Mouse (Mus musculus) adrenal gland, adult 2 months (tissue): ENCODE results near the gene Acot7. TPM values are rescaled to one million over a fixed set of nuclear protein-coding genes. Genes with fewer than 3 reads are reported as not detected.

Source experiments
- DNase-seq: peaks from one replicate; pipeline ENCODE4 v3.0.0; 2021
- polyA plus RNA-seq: library from polyadenylated mRNA; depleted of rRNA; stranded (reverse); fragments of >200 nt; gene quantifications from 2 replicates; pipeline ENCODE4 v1.2.3, GENCODE M21; 2012
- total RNA-seq, 2 experiments: library from RNA; stranded (reverse); gene quantifications; 2 replicates each; pipeline ENCODE4 v1.2.3; 2021

The Acot7 gene
- total and polyA plus RNA-seq, 3 experiments = 22.1 to 65.0 (median 43.4) TPM

DNA sequence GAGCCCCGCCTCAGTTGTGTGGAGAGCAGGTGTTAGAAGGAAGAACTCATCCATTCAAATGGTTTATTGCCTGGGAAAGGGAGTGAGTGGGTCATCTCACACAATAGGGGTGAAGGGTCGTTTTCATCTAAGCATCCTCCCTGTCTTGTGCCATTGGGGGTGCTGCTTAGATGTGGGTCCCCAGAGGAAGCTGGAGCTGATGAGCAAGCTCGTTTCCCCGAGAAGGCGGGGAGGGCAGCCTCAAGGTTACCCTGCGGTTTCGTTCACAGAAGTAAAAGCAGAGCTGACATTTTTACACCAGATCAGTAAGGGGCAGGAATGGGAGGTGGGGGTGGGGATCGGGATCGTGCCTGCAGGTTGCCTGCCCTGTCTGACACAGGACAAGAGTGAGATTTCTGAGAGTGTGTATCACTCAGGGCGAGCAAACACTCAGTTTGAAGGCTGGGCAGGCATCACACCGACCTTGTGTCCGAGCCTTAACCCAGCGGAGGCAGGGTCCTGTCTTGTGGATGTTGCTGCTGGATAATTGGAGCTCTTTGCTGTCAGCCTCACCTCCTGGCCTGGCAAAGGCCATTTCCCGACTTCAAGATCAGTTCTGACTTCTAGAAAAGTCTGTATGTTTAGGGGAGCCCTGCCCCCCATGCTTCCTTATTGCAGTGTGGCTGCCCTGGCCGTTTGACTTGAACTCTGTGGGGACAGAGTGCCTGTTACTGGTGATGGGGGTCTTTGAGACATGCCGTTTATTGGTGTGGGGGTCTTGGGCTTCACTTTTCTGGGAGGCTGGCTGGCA is 1.2 kb downstream of the Acot7 start:
- DNase-seq = peak; percentile 69

DNA sequence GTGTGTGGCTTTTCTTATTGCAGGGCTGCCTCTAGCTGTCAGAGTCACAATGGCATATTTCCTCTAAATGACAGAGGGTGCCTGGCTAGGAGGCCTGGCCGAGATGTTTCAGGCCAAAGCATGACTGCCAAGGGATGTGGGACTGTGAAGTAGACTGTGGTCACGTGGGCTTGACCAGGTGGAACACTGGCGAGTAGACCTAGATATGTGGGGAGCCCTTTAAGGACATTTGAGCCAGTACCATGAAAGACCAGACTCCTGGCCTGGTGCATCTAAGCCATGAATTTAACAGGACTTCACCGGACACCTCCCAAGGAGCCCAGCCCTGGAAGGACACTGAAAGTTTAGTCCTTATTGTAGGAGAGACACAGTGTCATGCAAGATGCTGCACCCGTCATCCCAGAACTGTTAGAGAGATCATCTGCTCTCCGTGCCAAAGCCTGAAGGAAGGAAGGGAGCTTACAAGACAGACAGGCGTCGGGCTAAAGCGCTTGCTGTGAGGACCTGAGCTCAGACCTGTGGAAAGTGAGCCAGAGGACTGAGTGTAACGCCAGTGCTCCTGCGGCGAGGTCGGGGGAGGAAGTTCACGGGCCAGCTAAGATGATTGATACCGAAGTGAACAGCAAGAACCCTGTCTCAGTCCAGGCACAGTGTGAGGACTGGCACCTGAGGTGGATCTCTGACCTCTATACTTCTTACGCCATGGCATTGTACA is 2.2 kb downstream of the Acot7 start:
- DNase-seq = no peak

DNA sequence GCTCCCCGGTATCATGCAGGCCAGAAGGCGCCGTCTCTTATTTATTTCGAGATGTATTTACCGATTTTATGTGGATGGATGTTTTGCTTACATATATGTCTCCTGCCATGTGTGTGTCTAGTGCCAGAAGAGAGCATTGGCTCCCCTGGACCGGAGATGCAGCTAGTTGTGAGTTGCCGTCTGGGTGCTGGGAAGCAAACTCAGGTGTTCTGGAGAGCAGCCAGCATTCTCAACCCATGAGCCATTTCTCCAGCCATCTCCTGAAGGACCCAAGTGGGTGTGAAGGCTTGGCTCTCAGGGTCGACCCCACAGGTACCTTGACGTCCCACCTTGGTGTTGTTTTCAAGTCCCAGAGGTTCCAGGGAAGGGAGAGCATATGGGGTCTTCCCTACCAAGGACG is 4.3 kb downstream of the Acot7 start:
- no peak for DNase-seq

DNA sequence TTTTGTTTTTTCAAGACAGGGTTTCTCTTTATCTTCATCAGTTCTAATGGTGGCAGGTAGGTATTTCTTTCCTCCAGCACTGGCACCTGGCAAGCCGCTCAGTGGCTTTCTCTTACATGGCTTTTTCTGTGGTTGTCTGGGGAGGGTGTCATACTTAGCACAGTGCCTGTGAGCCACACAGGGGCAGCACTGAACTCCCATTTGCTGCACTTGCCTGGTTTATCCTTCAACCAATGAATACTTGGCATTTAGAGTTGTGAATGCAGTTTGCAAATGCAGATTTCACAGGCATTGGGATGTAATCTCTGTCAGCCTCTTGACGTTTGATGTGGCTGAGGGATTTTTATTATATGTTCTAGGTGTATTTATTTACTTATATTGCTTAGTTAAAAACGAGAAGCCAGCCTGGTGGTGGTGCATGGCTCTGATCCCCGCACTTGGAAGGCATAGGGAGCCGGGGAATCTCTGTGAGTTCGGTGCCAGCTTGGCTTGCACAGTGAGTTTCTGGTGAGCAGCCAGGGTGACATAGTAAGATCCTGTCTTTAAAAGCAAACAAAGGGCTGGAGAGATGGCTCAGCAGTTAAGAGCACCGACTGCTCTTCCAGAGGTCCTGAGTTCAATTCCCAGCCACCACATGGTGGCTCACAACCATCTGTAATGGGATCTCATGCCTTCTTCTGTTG is 6.6 kb downstream of the Acot7 start:
- DNase-seq = no peak

DNA sequence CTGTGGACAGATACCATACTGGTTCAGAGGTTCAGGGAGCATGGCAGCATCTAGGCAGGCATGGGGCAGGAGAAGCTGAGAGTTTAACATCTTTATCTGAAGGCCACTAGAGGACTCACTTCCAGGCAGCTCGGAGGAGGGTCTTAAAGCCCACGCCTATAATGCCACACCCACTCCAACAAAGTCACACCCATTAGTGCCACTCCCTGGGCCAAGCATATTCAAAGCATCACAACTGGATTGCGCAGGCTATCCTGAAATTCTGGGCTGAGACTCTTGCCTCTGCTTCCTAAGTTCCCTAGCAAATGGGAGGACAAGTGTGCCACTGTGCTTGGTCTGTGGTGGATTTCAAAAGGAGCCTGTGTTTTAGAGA is 7.2 kb downstream of the Acot7 start:
- DNase-seq = no peak

DNA sequence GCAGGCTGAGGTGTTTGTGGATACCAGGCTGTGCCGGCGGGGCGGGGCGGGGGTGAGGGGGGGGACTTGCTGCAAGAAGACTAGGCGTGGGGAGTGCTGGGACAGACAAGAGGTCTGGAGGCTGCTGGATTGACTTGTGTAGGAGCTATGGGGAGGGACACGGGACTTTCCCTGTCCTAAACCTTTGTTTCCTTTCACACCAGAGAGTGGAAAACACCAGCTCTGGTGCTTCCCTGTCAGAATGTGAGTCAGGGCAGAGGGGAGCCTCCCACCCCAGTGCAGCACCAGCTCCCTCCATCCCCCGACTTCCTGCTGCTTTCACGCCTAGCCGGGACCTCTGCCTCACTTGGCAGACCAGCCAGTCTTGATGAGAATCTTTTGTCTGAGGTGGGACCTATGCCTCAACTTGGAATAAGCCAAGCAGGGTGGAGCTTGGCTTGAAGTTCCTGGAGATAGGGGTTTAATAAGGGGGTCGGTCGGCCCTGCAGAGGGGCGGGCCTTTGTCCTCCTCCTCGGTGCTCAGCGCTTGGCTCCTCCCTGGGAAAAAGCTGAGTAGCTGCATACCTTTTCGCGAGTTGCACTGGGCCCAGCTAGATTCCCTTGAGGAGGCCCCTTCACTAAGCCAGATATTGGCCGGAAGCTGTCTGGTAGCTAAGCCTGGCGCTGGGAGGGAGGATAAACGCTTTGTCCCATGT is 7.7 kb downstream of the Acot7 start:
- no peak for DNase-seq

DNA sequence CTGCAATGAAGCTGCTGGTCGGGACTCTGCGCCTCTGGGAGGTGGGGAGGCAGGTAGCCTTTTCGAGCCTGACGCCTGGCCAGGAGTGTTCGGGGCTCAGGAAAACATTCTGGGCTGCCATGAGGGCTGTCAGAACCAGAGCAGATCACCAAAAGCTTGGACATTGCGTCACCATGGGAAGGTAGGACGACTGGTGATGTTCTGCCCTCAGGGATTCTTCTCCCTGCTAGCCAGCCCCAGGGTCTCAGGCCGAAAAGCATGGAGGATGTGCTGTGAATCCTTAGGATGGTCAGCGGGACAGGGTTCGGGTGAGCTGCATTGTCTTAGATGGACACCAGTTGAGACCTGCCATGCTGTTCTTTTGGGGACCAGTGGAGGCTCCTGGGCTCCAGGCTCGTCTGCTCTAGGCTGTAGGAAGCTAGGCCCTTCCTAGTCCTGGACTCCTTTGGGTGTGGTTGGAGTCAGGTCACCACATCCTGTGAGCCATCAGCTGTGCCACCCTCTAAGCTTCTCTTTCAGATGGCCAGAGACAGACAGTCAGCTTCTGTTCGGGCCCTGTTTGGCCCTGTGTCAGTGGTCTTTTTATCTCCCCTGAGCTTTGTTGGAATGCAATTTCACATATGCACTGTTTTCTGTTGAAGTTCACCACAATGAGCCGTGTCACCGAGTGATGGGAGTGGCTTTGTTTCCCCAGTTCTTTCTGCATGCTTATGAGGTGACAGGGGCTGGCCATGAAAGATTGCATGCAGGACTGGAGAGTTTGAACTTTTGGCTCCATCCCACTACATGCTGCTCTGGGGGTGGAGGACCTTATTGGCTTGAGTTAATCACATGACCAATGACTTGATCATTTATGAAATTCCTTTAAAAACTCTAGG is 8.5 kb downstream of the Acot7 start:
- DNase-seq = no peak

DNA sequence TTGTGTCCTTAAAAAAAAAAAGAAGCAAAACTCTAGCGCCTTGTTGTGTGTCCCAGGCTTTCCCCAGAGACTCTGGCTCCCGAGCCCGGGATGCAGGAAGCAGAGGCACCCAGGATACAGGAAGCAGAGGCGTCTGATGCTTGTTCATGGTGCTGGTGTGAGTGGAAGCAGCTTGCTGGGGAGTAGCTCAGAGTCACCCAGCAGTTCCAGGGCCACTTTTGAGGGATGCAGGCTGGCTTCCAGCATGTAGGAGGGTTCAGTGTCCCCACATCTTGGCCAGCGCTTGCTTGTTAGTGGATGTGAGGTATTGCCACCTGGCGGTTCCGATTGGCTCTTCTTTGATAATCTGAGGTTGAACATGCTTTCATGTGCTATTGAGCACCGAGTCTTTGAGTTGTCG is 9.2 kb downstream of the Acot7 start:
- no peak for DNase-seq

DNA sequence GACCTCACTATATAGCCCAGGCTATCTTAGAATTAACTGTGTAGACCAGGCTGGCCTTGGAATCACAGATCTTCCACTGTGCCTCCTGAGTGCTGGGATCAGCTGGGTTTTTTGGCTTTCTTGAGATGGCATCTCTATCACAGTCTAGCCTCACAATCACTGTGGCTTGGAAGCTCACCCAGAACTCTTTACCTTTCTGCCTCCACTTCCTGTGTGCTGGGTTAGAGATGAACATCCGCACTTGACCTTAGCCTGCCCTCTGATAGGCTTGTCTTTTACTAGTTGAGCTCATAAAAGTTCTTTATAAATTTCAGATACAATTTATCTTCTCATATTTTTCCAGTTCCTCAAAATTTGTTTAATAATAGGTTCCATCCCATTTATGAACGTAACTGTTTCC is 10.7 kb downstream of the Acot7 start:
- DNase-seq = no peak

DNA sequence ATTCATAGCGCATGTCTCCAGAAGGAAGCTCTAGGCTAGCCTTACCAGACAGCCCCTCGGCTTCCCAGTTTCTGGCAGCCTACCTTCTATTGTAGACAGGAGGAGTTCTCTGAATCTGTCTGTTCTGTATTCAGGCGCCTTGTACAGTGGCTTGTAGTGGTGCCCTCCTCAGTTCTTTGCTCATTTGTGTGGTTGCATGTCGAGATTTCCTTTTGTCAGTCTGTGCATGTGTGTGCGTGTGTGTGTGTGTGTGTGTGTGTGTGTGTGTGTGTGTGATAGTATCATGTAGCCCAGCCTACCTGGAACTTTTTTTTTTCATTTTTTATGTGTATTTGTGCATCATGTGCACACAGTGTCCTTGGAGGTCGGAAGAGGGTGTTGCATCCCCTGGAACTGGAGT is 11.1 kb downstream of the Acot7 start:
- no peak for DNase-seq

DNA sequence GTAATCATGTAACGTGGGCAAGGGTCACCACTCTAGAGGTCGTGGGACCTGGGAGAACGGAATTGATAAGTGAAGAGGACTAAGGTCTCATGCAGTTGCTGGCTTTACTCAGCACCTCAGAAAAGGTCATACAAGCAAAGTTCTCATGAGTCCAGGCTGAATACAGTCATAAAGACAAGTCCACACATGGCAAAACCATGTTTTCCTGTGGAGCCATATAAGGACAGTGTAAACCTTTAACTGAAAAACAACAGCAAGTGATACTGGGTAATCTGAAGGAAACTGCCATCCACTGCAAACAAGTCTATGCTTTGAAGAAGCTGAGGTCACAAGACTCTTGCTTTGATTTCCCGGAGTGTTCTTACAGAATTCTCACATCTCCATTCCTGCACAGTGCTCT is 11.8 kb downstream of the Acot7 start:
- DNase-seq = no peak

DNA sequence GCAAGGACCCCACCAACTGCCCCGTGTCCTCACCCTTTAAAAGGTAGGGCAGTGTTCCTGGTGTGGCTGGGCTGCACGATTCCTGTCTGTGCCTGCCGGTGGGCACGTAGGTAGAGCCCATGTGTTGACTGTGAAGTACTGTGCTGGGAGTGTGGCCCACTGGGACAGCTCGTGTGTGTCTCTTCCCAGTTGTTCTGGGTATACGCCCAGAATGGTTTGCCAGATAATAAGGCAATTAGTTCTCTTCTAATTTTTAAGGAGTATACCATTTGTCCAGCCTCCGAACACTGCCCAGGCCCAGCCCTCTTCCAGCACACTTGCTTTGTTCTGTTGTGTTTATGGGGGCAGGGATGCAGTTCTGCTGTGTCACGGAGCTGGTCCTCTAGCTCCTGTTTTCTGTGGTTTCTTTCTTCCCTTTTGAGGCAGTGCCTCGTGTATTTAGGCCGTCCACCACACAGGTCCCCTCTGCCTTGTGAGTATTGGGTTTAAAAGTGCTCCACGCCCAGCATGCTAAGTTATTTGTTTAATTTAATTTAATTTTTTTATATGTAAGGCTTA is 12.2 kb downstream of the Acot7 start:
- DNase-seq = no peak

DNA sequence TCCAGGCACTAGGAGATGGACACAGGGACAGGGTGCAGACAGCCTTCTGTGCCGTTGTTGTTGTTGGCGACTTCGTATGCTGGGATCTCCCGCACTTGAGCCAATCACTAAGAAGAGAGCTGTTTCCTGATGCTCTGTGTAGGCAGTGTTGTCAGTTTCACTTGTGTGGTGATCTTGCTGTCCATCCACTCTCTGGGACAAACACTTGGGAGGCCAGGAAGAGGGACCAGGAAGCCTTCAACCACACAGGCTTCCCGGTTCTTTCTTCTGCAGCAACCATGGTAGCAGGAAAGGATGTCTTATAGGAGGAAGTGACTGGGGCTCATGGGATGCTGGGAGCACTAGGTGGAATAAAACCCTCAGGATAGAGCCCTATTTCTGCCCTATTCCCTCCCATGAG is 12.8 kb downstream of the Acot7 start:
- DNase-seq = no peak

DNA sequence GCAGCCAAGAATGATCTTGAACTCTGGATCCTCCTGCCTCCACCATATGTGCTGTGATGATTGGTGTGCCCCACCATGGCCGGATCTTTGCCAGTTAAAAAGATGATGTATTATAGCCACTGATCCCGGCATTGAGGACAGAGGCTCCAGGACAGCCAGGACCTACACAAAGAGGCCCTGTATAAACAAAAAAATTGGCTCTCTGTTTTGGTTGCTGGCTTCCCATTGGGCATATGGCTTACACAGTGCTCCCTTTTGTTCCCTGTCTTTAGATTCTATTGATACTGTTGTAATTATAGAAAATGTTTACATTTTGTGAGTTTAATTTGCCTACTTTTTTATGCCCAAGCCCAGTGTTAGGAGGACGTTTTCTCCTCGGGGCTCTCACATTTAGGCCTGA is 14.6 kb downstream of the Acot7 start:
- DNase-seq = no peak

DNA sequence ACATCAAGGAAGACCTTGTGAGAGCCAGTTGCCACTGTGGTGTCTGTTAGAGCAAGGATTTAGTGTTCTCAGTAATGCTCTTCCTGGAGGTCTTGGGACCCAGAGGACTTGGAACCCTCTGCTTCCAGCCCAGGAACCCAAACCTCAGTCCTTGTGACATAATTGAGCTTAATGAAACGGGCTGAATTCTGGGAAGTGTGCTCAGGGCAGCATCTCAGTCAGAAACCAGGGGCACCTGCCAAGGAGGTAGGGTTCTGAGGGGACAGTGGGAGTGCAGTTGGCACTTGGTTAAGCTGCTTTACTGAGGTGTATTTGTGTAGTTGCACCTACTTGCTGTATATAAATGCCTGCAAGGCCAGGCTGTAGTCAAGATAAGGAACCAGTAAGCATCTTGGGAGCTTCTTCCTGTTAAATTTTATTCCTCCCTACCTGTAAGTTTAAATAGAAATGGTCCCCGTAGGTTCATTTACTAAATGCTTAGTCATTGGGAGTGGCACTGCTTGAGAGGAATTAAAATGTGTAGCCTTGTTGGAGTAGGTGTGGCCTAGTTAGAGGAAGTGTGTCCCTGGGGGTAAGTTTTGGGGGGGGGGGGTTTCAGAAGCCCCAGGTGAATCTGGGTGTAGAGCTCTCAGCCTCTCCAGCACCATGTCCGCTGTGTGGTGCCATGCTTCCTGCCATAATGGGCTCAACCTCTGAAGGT is 16.7 kb downstream of the Acot7 start:
- no peak for DNase-seq

DNA sequence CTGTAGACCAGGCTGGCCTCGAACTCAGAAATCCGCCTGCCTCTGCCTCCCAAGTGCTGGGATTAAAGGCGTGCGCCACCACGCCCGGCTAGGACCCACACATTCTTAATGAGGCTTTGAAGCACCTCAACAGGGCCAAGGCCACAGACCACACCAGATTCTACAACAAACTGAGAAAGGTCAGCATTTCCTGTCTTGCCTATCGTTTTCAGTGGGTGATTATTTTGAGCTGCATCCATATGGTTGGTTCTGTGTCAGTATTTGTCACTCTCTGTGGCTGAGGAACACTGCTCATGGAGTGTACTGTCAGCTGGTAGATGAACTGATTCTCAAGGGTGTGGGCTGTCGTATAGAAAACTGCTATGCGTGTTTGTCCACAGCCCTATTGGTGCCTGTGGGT is 18.3 kb downstream of the Acot7 start:
- DNase-seq = no peak

DNA sequence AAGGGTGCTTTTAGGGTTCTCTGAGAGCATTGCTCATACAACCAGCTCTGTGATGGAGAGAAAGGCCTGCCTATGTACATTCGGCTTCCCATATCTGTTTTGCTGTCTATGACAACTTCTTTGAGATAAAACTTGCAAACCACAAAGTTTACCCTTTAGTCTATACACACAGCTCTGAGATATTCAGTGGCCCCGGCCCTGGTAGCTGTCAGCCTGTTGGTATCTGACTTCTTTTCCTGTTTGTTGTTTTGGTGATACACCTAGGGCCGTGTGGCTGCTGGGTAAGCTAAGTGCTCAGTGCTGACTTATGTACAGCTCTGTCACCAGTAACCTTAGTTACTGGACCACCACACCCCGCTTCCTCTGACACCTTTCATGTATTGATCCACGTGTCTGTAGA is 19.6 kb downstream of the Acot7 start:
- DNase-seq = no peak

DNA sequence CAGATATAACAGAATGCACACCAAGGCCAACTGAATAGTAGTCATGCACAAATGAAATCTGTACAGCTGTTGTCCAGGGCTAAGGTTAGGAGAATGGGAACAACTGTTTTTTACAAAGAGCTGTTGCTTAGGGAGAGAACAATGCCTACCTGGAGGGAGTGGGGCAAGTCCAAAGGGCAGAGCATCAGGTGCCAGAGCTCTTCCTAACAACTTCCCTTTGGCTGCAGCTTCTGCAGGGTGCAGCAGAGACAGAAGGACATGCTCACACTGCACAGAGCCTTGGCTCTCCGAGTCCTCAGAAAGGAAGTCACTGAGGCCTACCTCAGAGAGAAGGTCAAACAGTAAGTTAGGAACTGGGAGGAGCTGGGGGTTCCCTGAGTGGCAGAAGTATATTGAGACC is 21.7 kb downstream of the Acot7 start:
- no peak for DNase-seq

DNA sequence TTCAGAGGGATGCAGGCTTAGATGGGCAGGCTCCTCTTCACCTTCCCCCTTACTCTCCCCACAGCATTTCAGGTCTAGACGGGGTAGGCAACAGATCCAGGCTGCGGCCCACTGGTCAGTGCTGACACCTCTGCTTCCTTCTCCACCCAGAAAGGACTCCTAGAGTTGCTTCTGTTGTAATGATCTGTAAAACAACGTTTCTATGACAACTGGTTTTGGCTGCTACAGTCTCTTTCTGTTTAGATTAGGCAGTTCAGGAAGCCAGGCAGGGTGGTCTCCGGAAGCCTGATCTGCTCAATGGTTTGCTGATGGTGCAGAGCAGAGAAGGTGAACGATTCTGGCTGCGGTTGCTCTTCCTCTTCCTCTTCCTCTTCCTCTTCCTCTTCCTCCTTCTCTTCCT is 23.6 kb downstream of the Acot7 start:
- no peak for DNase-seq

DNA sequence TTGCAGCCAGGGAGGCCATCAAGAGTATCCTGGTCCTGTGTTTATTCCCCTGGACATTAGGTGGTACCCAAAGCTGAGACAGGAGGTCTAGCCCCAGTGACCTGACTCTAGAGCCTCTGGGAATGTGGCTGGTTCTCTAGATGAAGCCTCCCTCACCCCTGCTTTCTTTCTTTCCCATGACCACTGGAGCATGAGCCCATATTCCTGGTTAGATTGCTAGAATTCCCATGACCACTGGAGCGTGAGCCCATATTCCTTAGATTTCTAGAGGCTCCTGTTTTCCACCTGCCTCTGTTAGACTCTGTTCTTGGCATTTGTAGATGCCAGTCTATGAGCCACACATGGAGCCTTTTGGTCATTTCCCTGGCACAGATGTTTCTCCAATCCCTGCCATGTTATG is 24.5 kb downstream of the Acot7 start:
- no peak for DNase-seq

DNA sequence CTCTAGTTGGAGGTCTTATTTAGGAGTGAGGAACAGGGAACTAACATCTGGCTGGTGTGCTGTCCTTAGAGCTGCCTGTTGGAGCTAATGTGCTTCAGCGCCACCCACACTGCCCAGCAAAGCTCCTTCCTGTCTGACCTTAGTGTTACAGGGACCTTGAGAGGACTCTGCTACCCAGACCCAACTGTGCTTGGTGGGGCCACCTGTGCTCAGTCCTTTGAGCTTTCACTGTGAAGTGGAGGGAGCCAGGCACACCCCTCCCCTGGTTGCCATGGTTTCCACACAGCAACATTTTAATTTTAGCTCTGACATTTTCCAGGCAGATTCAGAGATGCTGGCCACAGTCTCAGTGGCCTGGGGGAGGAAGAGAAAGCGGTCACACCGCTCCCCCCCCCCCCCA is 25.0 kb downstream of the Acot7 start:
- DNase-seq = peak; percentile 34
